Mouse (Mus musculus): ENCODE measurements around the gene Spp1.

GRCm38 (mm10) chr5:104453075-104453474, 18.2 kb downstream of the Spp1 start:
- TF ChIP-seq CTCF (IDR thresholded peaks at IDR 0.05) = no peak
- no peak for TF ChIP-seq POLR2A (IDR thresholded peaks at IDR 0.05; ENCODE audit: insufficient read depth, low read depth, low read length)
- TF ChIP-seq EP300 (IDR thresholded peaks at IDR 0.05; ENCODE audit: insufficient read depth, low read depth, low read length) = no peak

Measured in heart, adult 2 months (tissue).